Mouse (Mus musculus) CH12.LX (cell line): ENCODE measurements around the gene Gm10283.

Experiments used
- CTCF ChIP-seq, 2 experiments: IDR thresholded peaks in 1 of 2; conservative IDR thresholded peaks in 1 of 2; 2 replicates each; pipeline ENCODE4 v1.5.1; 2011 to 2012; ENCODE audit warnings: low read depth in 2 of 2, low read length in 2 of 2, improper control_type of control experiment in 1 of 2, inconsistent platforms in 1 of 2, mild to moderate bottlenecking in 1 of 2, moderate library complexity in 1 of 2
- ELF1 ChIP-seq: IDR thresholded peaks from 2 replicates; pipeline ENCODE4 v1.6.1; 2014; ENCODE audit warnings: low read depth, mild to moderate bottlenecking, inconsistent platforms, low read length, improper control_type of control experiment
- ETS1 ChIP-seq: conservative IDR thresholded peaks from 2 replicates; pipeline ENCODE4 v1.6.1; 2012; ENCODE audit warnings: low read depth, mild to moderate bottlenecking, inconsistent platforms, low read length, improper control_type of control experiment, moderate library complexity
- MEF2A ChIP-seq: IDR thresholded peaks from 2 replicates; pipeline ENCODE4 v1.6.1; 2014; ENCODE audit warnings: low read depth, mild to moderate bottlenecking, inconsistent platforms, low read length, improper control_type of control experiment, borderline replicate concordance
- POLR2A ChIP-seq: IDR thresholded peaks from 2 replicates; pipeline ENCODE4 v1.6.1; 2011; ENCODE audit warnings: low read depth, mild to moderate bottlenecking, improper control_type of control experiment, low read length
- SIN3A ChIP-seq: IDR thresholded peaks from 2 replicates; pipeline ENCODE4 v1.6.1; 2012; ENCODE audit warnings: low read length, improper control_type of control experiment, inconsistent platforms
- TCF12 ChIP-seq: IDR thresholded peaks from 2 replicates; pipeline ENCODE4 v1.6.1; 2014; ENCODE audit warnings: low read depth, mild to moderate bottlenecking, inconsistent platforms, low read length, improper control_type of control experiment
- UBTF ChIP-seq: IDR thresholded peaks from 2 replicates; pipeline ENCODE4 v1.6.1; 2012; ENCODE audit warnings: low read depth, mild to moderate bottlenecking, inconsistent platforms, low read length, improper control_type of control experiment, moderate library complexity
- USF2 ChIP-seq: conservative IDR thresholded peaks from 2 replicates; pipeline ENCODE4 v1.6.1; 2011; ENCODE audit warnings: low read depth, low read length, improper control_type of control experiment
- ZC3H11A ChIP-seq: IDR thresholded peaks from 2 replicates; pipeline ENCODE4 v1.6.1; 2012; ENCODE audit warnings: low read depth, mild to moderate bottlenecking, inconsistent platforms, low read length, improper control_type of control experiment

GRCm38 (mm10) chr8:60386589-60386988 lies 116.4 kb downstream of the Gm10283 start:
- TF ChIP-seq CTCF (conservative IDR thresholded peaks at IDR 0.05 in 1 of 2, IDR thresholded peaks at IDR 0.05 in 1 of 2; ENCODE audit: low read depth in 2 of 2, low read length in 2 of 2) (no peak), SIN3A (no peak), ZC3H11A (no peak), ELF1 (no peak), POLR2A (no peak), USF2 (no peak), ETS1 (no peak), TCF12 (no peak), MEF2A (no peak), UBTF (no peak)
